Mouse (Mus musculus) C3H10T1/2 (cell line): ENCODE results near the gene Nup214. TPM values are rescaled to one million over a fixed set of nuclear protein-coding genes. Genes with fewer than 3 reads are reported as not detected.

Experiments
- polyA plus RNA-seq, 2 experiments: library from polyadenylated mRNA; unstranded; fragments of >200 nt; fragmentation: generic; extraction: Trizol; gene quantifications; one replicate each; pipeline ENCODE4 v1.2.1; 2012; ENCODE audit warnings: missing spikeins in 2 of 2

Nup214 gene
- 10 to 100 TPM; 59.1 to 59.2 TPM for polyA plus RNA-seq

DNA sequence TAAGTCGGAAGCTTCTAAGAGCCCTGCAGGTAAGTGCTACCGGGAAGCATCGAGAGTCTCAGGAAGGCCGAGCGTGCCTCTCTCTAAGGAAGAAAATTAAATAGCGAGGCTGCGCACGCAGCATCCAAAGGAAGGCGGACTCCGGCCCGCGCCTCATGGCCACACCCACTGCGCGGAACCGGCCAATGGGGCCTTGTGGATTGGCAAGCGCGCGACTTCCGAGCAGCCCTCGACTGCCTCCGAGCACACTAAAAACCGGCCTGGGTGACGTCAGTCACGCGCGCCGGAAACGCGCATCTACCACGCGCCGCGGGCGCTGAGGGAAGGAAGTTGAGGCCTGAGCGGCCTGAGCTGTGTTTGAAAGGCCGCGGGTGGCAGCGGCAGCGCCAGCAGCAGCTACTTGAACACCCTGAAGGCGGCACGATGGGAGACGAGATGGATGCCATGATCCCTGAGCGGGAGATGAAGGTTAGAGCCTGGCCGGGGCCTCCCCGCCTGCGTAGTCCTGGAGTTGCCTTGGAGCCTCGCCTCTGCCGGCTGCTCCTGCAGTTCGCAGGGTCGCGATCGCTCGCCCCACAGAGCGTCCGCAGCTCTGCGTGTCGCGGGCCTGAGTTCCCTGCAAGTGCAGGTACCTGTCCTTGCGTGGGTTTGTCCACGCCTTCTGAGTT is at the start of gene Nup214:
Nup214 (plus strand) TSS at position 296 of the 668 bp plus-strand sequence.

DNA sequence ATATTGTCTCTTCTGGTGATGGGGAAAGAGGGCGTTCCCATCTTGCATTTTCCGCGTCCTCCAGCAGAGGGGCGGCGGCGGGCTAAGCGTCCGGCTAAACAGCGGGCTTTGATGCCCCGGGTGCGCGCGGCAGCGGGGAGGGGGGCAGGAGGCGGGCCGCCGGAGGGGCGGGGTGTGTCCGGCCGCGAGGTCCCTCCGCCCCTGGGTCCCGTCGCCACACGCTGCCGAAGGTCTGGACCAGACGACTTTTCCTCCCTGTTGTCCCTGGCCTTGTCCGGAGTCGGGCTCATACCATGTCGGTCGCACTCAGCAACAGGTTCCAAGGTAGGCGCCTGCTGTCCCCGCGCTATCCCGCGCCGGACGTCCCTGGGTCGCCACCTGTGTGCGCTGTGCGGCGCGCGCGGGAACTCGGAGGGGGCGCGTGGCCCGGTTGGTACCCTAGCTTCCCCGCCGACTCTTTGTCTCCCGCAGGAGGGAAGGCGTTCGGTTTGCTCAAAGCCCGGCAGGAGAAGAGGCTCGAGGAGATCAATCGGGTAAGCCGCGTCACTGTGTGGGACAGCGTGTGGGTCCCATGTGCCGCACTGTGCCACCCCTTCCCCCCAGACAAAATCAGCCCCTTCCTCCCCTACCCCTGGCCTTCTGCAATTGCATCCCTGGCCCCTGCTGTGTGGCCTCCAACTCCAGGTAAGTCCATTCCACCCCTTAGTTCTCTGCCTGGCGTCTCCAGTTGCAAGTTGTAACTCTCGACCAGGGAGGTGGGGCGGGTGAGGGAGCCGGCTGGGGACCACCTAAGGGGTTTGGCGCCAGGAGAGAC is 24.0 kb upstream of the Nup214 start, which contains the start of gene Aif1l:
Aif1l (plus strand) TSS at position 82 of the 814 bp plus-strand sequence.

GRCm38 (mm10) chr2:32084111-32084871 is 110.1 kb downstream of the Nup214 start, which contains the start of gene Fam78a:
Fam78a (minus strand) TSS chr2:32084857.

DNA sequence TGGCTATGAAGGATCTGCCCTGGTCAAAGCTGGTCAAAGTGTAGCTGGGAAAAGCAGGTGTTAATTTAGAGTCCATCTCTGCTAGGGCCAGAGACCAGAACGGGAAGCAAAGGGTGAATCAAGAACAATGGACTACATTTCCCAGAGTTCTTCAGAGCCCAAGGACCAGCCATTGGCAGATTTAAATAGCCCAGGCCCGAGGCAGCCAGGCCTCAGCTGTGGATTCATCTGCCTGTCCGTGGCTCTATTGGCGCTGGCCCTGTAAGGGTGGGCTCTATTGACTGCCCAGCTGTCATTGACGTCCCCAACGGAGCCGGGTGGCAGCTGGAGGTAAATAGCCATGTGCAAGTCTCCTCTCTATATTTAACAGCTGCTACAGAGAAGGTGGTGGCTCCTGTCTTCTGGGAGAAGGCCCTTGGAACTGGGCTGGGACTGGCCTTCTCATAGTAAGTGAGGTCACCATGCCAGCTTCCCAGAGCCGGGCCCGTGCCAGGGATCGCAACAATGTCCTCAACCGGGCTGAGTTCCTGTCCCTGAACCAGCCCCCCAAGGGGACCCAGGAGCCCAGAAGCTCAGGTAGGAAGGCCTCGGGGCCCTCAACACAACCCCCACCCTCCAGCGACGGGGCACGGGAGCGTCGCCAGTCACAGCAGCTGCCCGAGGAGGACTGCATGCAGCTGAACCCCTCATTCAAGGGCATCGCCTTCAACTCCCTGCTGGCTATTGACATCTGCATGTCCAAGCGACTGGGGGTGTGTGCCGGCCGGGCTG is 121.3 kb downstream of the Nup214 start, which contains the start of gene Plpp7:
Plpp7 (plus strand) TSS at position 178 of the 771 bp plus-strand sequence.

Other genes starting within 250 kb of the Nup214 start
- gene Qrfp, start 163.9 kb upstream of the Nup214 start, polyA plus RNA-seq = under 1 TPM; 0.12 to 0.27 TPM
- gene Fibcd1, start 128.4 kb upstream of the Nup214 start, polyA plus RNA-seq = under 1 TPM; 0.02 to 0.22 TPM
- under 1 TPM; 0.01 to 0.06 TPM for gene Lamc3, start 87.1 kb upstream of the Nup214 start, polyA plus RNA-seq
- gene Aif1l, start 24.3 kb upstream of the Nup214 start, polyA plus RNA-seq = under 1 TPM; 0.06 to 0.40 TPM
- gene Fam78a, start 110.4 kb downstream of the Nup214 start, polyA plus RNA-seq = under 1 TPM in 1 of 2 experiments, not detected in 1; 0.06 TPM
- 1 to 10 TPM in 1 of 2 experiments, under 1 TPM in 1; 0.05 to 2.7 TPM for gene Plpp7, start 121.1 kb downstream of the Nup214 start, polyA plus RNA-seq
- 10 to 100 TPM in 1 of 2 experiments, 1 to 10 TPM in 1; 8.5 to 44.9 TPM for gene Prrc2b, start 176.6 kb downstream of the Nup214 start, polyA plus RNA-seq